8 mouse cellular contexts compared by ENCODE assay signal in genomic region chr7:45703521-45704033, GRCm38 (mm10). TPM values are rescaled to one million over a fixed set of nuclear protein-coding genes. Genes with fewer than 3 reads are reported as not detected.
DNase-seq lines count a peak whose midpoint lies in the region; ATAC-seq and TF ChIP-seq lines count a peak whose summit lies in the region.

No protein-coding gene starts in this region.

- no peak for TF ChIP-seq CTCF in lung, postnatal 0 days (IDR thresholded peaks at IDR 0.05)

- H3K4me3 ChIP-seq in lung, postnatal 0 days (ENCODE audit: low read depth, low read length) = no peak overlapping the region
- H3K4me3 ChIP-seq in limb, embryonic 12.5 days (replicated peaks) = peak overlapping the region; percentile 75
- peak overlapping the region; percentile 69 for H3K4me3 ChIP-seq in stomach, embryonic 15.5 days (replicated peaks)

- peaks cover 39% of the 10 kb centered on the region for H3K4me1 ChIP-seq in lung, postnatal 0 days (ENCODE audit: insufficient read depth, low read depth, low read length)
- peaks cover 63% of the 10 kb centered on the region for H3K4me1 ChIP-seq in limb, embryonic 12.5 days (replicated peaks)
- H3K4me1 ChIP-seq in stomach, embryonic 15.5 days = peaks cover 56% of the 10 kb centered on the region

- H3K9me3 ChIP-seq in lung, postnatal 0 days (ENCODE audit: low read length) = no peaks in the 10 kb centered on the region
- H3K9me3 ChIP-seq in limb, embryonic 12.5 days = no peaks in the 10 kb centered on the region
- H3K9me3 ChIP-seq in stomach, embryonic 15.5 days = no peaks in the 10 kb centered on the region

- WGBS in lung, postnatal 0 days = 35% methylated on average over 12 of the region's 12 CpGs
- 42% methylated on average over 12 of the region's 12 CpGs for WGBS in limb, embryonic 12.5 days
- WGBS in stomach, embryonic 15.5 days = 41% methylated on average over 12 of the region's 12 CpGs

- DNase-seq in cerebellum, adult 11-12 months = peak; percentile 85
- DNase-seq in cerebellum, adult 9-10 months = no peak
- DNase-seq in lung, postnatal 0 days (ENCODE audit: low spot score) = no peak
- no peak for DNase-seq in lung, adult 18-20 months
- no peak for DNase-seq in natural killer cell, adult 2 months (ENCODE audit: low spot score in 2 of 2)

- H3K27ac ChIP-seq in lung, postnatal 0 days (ENCODE audit: low read length) = peak overlapping the region; percentile 81
- H3K27ac ChIP-seq in limb, embryonic 12.5 days = peak overlapping the region; percentile 87
- peak overlapping the region; percentile 88 for H3K27ac ChIP-seq in stomach, embryonic 15.5 days

- ATAC-seq in lung, postnatal 0 days = no peak
- no peak for ATAC-seq in limb, embryonic 12.5 days (ENCODE audit: insufficient number of reproducible peaks, insufficient read depth, low FRiP score, low TSS enrichment, low read depth)
- no peak for ATAC-seq in stomach, embryonic 15.5 days (ENCODE audit: insufficient read depth, low FRiP score, low read depth)
- ATAC-seq in megakaryocyte-erythroid progenitor cell, adult 5-6 weeks (replicated peaks; ENCODE audit: low FRiP score, low TSS enrichment, poor library complexity, severe bottlenecking) = no peak

- H3K9ac ChIP-seq in lung, postnatal 0 days (replicated peaks; ENCODE audit: low read depth) = no peak overlapping the region
- peak overlapping the region; percentile 54 for H3K9ac ChIP-seq in limb, embryonic 12.5 days (replicated peaks)
- no peak overlapping the region for H3K9ac ChIP-seq in stomach, embryonic 15.5 days

- H3K4me2 ChIP-seq in lung, postnatal 0 days (replicated peaks; ENCODE audit: low read depth, low read length) = peak overlapping the region; percentile 95
- peak overlapping the region; percentile 97 for H3K4me2 ChIP-seq in limb, embryonic 12.5 days
- peak overlapping the region; percentile 99 for H3K4me2 ChIP-seq in stomach, embryonic 15.5 days

- TF ChIP-seq EP300 in lung, postnatal 0 days (IDR thresholded peaks at IDR 0.05) = no peak

- H3K36me3 ChIP-seq in lung, postnatal 0 days (ENCODE audit: insufficient read depth, low read length) = no peaks in the 10 kb centered on the region
- H3K36me3 ChIP-seq in limb, embryonic 12.5 days = no peaks in the 10 kb centered on the region
- H3K36me3 ChIP-seq in stomach, embryonic 15.5 days = no peaks in the 10 kb centered on the region

- peaks cover 13% of the 10 kb centered on the region; the same call in 1 of the 2 replicates for H3K27me3 ChIP-seq in lung, postnatal 0 days (replicated peaks; ENCODE audit: insufficient read depth, low read length)
- peaks cover 27% of the 10 kb centered on the region for H3K27me3 ChIP-seq in limb, embryonic 12.5 days
- H3K27me3 ChIP-seq in stomach, embryonic 15.5 days (replicated peaks) = peaks cover 19% of the 10 kb centered on the region

RNA-seq across cellular contexts. Expression of gene Dbp, which starts 1.3 kb away (rescaled TPM):
- 6.8 and 9.4 TPM in 2 replicates for polyA plus RNA-seq in lung, postnatal 0 days (2015; fragmentation: Nextera tagmentation; extraction: Ambion mirVana)
- 6.4 and 8.5 TPM in 2 replicates for polyA plus RNA-seq in limb, embryonic 12.5 days (2016; fragmentation: Nextera tagmentation; extraction: Ambion mirVana)
- polyA plus RNA-seq in stomach, embryonic 15.5 days (2015; fragmentation: Nextera tagmentation; extraction: Ambion mirVana) = 2.8 and 4.4 TPM in 2 replicates
- 7.1 and 9.1 TPM in 2 replicates for total RNA-seq in megakaryocyte-erythroid progenitor cell, adult 5-6 weeks (2014; fragmentation: Nextera tagmentation)
- 5.6 and 6.2 TPM in 2 replicates for total RNA-seq in megakaryocyte-erythroid progenitor cell, adult 5-6 weeks (2017)

RNA-seq across cellular contexts. Expression of gene Car11, which starts 3.9 kb away (rescaled TPM):
- 1.5 and 2.4 TPM in 2 replicates for polyA plus RNA-seq in lung, postnatal 0 days (2015; fragmentation: Nextera tagmentation; extraction: Ambion mirVana)
- 8.8 and 12.6 TPM in 2 replicates for polyA plus RNA-seq in limb, embryonic 12.5 days (2016; fragmentation: Nextera tagmentation; extraction: Ambion mirVana)
- 9.6 and 10.1 TPM in 2 replicates for polyA plus RNA-seq in stomach, embryonic 15.5 days (2015; fragmentation: Nextera tagmentation; extraction: Ambion mirVana)
- total RNA-seq in megakaryocyte-erythroid progenitor cell, adult 5-6 weeks (2014; fragmentation: Nextera tagmentation) = not detected in 2 replicates
- not detected in 2 replicates for total RNA-seq in megakaryocyte-erythroid progenitor cell, adult 5-6 weeks (2017)

RNA-seq across cellular contexts. Expression of gene Sec1, which starts 9.4 kb away (rescaled TPM):
- 1.0 and 2.0 TPM in 2 replicates for polyA plus RNA-seq in lung, postnatal 0 days (2015; fragmentation: Nextera tagmentation; extraction: Ambion mirVana)
- polyA plus RNA-seq in limb, embryonic 12.5 days (2016; fragmentation: Nextera tagmentation; extraction: Ambion mirVana) = 0.40 and 0.74 TPM in 2 replicates
- polyA plus RNA-seq in stomach, embryonic 15.5 days (2015; fragmentation: Nextera tagmentation; extraction: Ambion mirVana) = 3.6 and 4.5 TPM in 2 replicates
- total RNA-seq in megakaryocyte-erythroid progenitor cell, adult 5-6 weeks (2014; fragmentation: Nextera tagmentation) = not detected in 2 replicates
- not detected in 2 replicates for total RNA-seq in megakaryocyte-erythroid progenitor cell, adult 5-6 weeks (2017)

RNA-seq across cellular contexts. Expression of gene Rpl18, which starts 11.7 kb away (rescaled TPM):
- polyA plus RNA-seq in lung, postnatal 0 days (2015; fragmentation: Nextera tagmentation; extraction: Ambion mirVana) = 720 and 782 TPM in 2 replicates
- polyA plus RNA-seq in limb, embryonic 12.5 days (2016; fragmentation: Nextera tagmentation; extraction: Ambion mirVana) = 990 and 1,038 TPM in 2 replicates
- polyA plus RNA-seq in stomach, embryonic 15.5 days (2015; fragmentation: Nextera tagmentation; extraction: Ambion mirVana) = 954 and 1,069 TPM in 2 replicates
- total RNA-seq in megakaryocyte-erythroid progenitor cell, adult 5-6 weeks (2014; fragmentation: Nextera tagmentation) = 2,679 and 3,223 TPM in 2 replicates
- 1,594 and 2,062 TPM in 2 replicates for total RNA-seq in megakaryocyte-erythroid progenitor cell, adult 5-6 weeks (2017)

RNA-seq across cellular contexts. Expression of gene Sphk2, which starts 14.2 kb away (rescaled TPM):
- 17.9 and 18.2 TPM in 2 replicates for polyA plus RNA-seq in lung, postnatal 0 days (2015; fragmentation: Nextera tagmentation; extraction: Ambion mirVana)
- polyA plus RNA-seq in limb, embryonic 12.5 days (2016; fragmentation: Nextera tagmentation; extraction: Ambion mirVana) = 32.5 TPM in 2 replicates
- 35.4 and 36.7 TPM in 2 replicates for polyA plus RNA-seq in stomach, embryonic 15.5 days (2015; fragmentation: Nextera tagmentation; extraction: Ambion mirVana)
- 16.3 and 19.8 TPM in 2 replicates for total RNA-seq in megakaryocyte-erythroid progenitor cell, adult 5-6 weeks (2014; fragmentation: Nextera tagmentation)
- 7.5 and 7.8 TPM in 2 replicates for total RNA-seq in megakaryocyte-erythroid progenitor cell, adult 5-6 weeks (2017)
